Comparison of ENCODE assay signal across 9 mouse cellular contexts in genomic region chr13:108341585-108341984, GRCm38 (mm10). TPM values are rescaled to one million over a fixed set of nuclear protein-coding genes. Genes with fewer than 3 reads are reported as not detected.
DNase-seq lines count a peak whose midpoint lies in the region; ATAC-seq and TF ChIP-seq lines count a peak whose summit lies in the region.
"Had no signal": no experiment of that assay in that cellular context is flagged by ENCODE, and none has a peak within 500 bp of the region (broad histone marks: within the 10 kb centered on the region; RNA-seq: fewer than 3 reads in every experiment).

No protein-coding gene starts in this region.

- H3K9ac ChIP-seq in forebrain, postnatal 0 days = no peak overlapping the region
- no peak overlapping the region for H3K9ac ChIP-seq in forebrain, embryonic 13.5 days
- no peak overlapping the region for H3K9ac ChIP-seq in lung, postnatal 0 days (replicated peaks; ENCODE audit: low read depth)
- H3K9ac ChIP-seq: liver, embryonic 13.5 days had no signal

- H3K4me2 ChIP-seq in forebrain, postnatal 0 days (ENCODE audit: low read depth) = no peak overlapping the region
- no peak overlapping the region for H3K4me2 ChIP-seq in forebrain, embryonic 13.5 days
- H3K4me2 ChIP-seq in lung, postnatal 0 days (replicated peaks; ENCODE audit: low read depth, low read length) = no peak overlapping the region
- H3K4me2 ChIP-seq: liver, embryonic 13.5 days had no signal

- ATAC-seq in forebrain, postnatal 0 days = no peak
- ATAC-seq in forebrain, embryonic 13.5 days = no peak
- ATAC-seq in lung, postnatal 0 days = no peak
- ATAC-seq in erythroblast, adult 5-6 weeks (replicated peaks; ENCODE audit: low FRiP score, poor library complexity, severe bottlenecking) = 0 out of 2 replicates have a peak, but pooled peaks have one; percentile 66
- ATAC-seq in inflammation-experienced regulatory T-cells, adult 6 months = no peak

- WGBS in forebrain, postnatal 0 days = 77% methylated on average over 7 of the region's 7 CpGs
- 76% methylated on average over 7 of the region's 7 CpGs for WGBS in forebrain, embryonic 13.5 days
- 76% methylated on average over 7 of the region's 7 CpGs for WGBS in lung, postnatal 0 days

- TF ChIP-seq CTCF in forebrain, postnatal 0 days (IDR thresholded peaks at IDR 0.05; ENCODE audit: low read depth) = peak; percentile 31; the same call in 1 of the 2 replicates
- TF ChIP-seq CTCF in lung, postnatal 0 days (IDR thresholded peaks at IDR 0.05) = peak; percentile 51

- no peaks in the 10 kb centered on the region for H3K9me3 ChIP-seq in forebrain, postnatal 0 days (ENCODE audit: low read length)
- H3K9me3 ChIP-seq in forebrain, embryonic 13.5 days (replicated peaks) = no peaks in the 10 kb centered on the region
- H3K9me3 ChIP-seq in lung, postnatal 0 days (ENCODE audit: low read length) = no peaks in the 10 kb centered on the region
- H3K9me3 ChIP-seq: liver, embryonic 13.5 days had no signal

- no peak overlapping the region for H3K27ac ChIP-seq in forebrain, postnatal 0 days (ENCODE audit: low read depth, low read length)
- no peak overlapping the region for H3K27ac ChIP-seq in forebrain, embryonic 13.5 days
- H3K27ac ChIP-seq in lung, postnatal 0 days (ENCODE audit: low read length) = no peak overlapping the region
- H3K27ac ChIP-seq: liver, embryonic 13.5 days had no signal

- no peaks in the 10 kb centered on the region for H3K36me3 ChIP-seq in forebrain, postnatal 0 days (ENCODE audit: insufficient read depth)
- H3K36me3 ChIP-seq in forebrain, embryonic 13.5 days (ENCODE audit: poor library complexity, severe bottlenecking) = no peaks in the 10 kb centered on the region; the same call in 1 of the 2 replicates
- H3K36me3 ChIP-seq in lung, postnatal 0 days (ENCODE audit: insufficient read depth, low read length) = no peaks in the 10 kb centered on the region
- H3K36me3 ChIP-seq: liver, embryonic 13.5 days had no signal

- no peak for TF ChIP-seq EP300 in lung, postnatal 0 days (IDR thresholded peaks at IDR 0.05)

- H3K4me3 ChIP-seq in forebrain, postnatal 0 days (ENCODE audit: low read depth, low read length) = no peak overlapping the region
- no peak overlapping the region for H3K4me3 ChIP-seq in forebrain, embryonic 13.5 days
- H3K4me3 ChIP-seq in lung, postnatal 0 days (ENCODE audit: low read depth, low read length) = no peak overlapping the region
- H3K4me3 ChIP-seq: liver, embryonic 13.5 days had no signal

- no peaks in the 10 kb centered on the region for H3K27me3 ChIP-seq in forebrain, postnatal 0 days (ENCODE audit: insufficient read depth, low read length)
- no peaks in the 10 kb centered on the region for H3K27me3 ChIP-seq in forebrain, embryonic 13.5 days
- no peaks in the 10 kb centered on the region for H3K27me3 ChIP-seq in lung, postnatal 0 days (replicated peaks; ENCODE audit: insufficient read depth, low read length)
- H3K27me3 ChIP-seq: liver, embryonic 13.5 days had no signal

- no peaks in the 10 kb centered on the region for H3K4me1 ChIP-seq in forebrain, postnatal 0 days (ENCODE audit: insufficient read depth)
- H3K4me1 ChIP-seq in forebrain, embryonic 13.5 days = no peaks in the 10 kb centered on the region
- no peaks in the 10 kb centered on the region for H3K4me1 ChIP-seq in lung, postnatal 0 days (ENCODE audit: insufficient read depth, low read depth, low read length)

- no peak for DNase-seq in forebrain, postnatal 0 days
- DNase-seq in lung, postnatal 0 days (ENCODE audit: low spot score) = no peak
- DNase-seq in lung, adult 18-20 months = no peak
- DNase-seq in thymus, postnatal 25 days = peak; percentile 18
- DNase-seq in gastrocnemius, adult 8-10 months (ENCODE audit: low spot score in 2 of 2) = no peak
- DNase-seq: liver, embryonic 13.5 days had no signal

RNA-seq across cellular contexts. Expression of gene Depdc1b, which starts 25.5 kb away (rescaled TPM):
- 1.8 and 3.1 TPM in 2 replicates for total RNA-seq in forebrain, postnatal 0 days (2014; rRNA removed)
- polyA plus RNA-seq in forebrain, postnatal 0 days (2015; fragmentation: Nextera tagmentation; extraction: Ambion mirVana) = 0.50 and 0.51 TPM in 2 replicates
- polyA plus RNA-seq in forebrain, embryonic 13.5 days (2015; fragmentation: Nextera tagmentation; extraction: Ambion mirVana) = 13.2 and 13.9 TPM in 2 replicates
- 0.70 and 1.2 TPM in 2 replicates for polyA plus RNA-seq in lung, postnatal 0 days (2015; fragmentation: Nextera tagmentation; extraction: Ambion mirVana)
- 36.1 and 38.2 TPM in 2 replicates for total RNA-seq in erythroblast, adult 5-6 weeks (2015; ENCODE audit: low replicate concordance)
- 48.5 and 59.8 TPM in 2 replicates for total RNA-seq in erythroblast, adult 5-6 weeks (2017; ENCODE audit: low replicate concordance)
- polyA plus RNA-seq in inflammation-experienced regulatory T-cells, adult 6 months (2017; shearing (Covaris generic)) = 10 to 100 TPM in 1 of 3 experiments, under 1 TPM in 2; 0.30 to 12.3 (median 0.53) TPM
- not detected for total RNA-seq in gastrocnemius, adult 8-10 months (2022)
